27 mouse cellular contexts compared by ENCODE assay signal in genomic region chr3:27348462-27348861, GRCm38 (mm10). TPM values are rescaled to one million over a fixed set of nuclear protein-coding genes. Genes with fewer than 3 reads are reported as not detected.
A peak's percentile ranks its signal among the peaks of the same experiment; 100 is the strongest.
DNase-seq lines count a peak whose midpoint lies in the region; ATAC-seq and TF ChIP-seq lines count a peak whose summit lies in the region.
"Had no signal": no experiment of that assay in that cellular context is flagged by ENCODE, and none has a peak within 500 bp of the region (broad histone marks: within the 10 kb centered on the region; RNA-seq: fewer than 3 reads in every experiment).

No protein-coding gene starts in this region.

- WGBS in embryonic facial prominence, embryonic 14.5 days = 61% methylated on average over 5 of the region's 5 CpGs
- 80% methylated on average over 5 of the region's 5 CpGs for WGBS in embryonic facial prominence, embryonic 10.5 days
- 50% methylated on average over 5 of the region's 5 CpGs for WGBS in hindbrain, postnatal 0 days
- WGBS in hindbrain, embryonic 11.5 days = 77% methylated on average over 5 of the region's 5 CpGs
- 85% methylated on average over 5 of the region's 5 CpGs for WGBS in lung, postnatal 0 days

- no peak for TF ChIP-seq EP300 in lung, postnatal 0 days (IDR thresholded peaks at IDR 0.05)

- no peak for TF ChIP-seq CTCF in hindbrain, postnatal 0 days (IDR thresholded peaks at IDR 0.05; ENCODE audit: low read depth)
- no peak for TF ChIP-seq CTCF in lung, postnatal 0 days (IDR thresholded peaks at IDR 0.05)

- no peak overlapping the region for H3K27ac ChIP-seq in embryonic facial prominence, embryonic 14.5 days (replicated peaks; ENCODE audit: low read depth, low read length)
- no peak overlapping the region for H3K27ac ChIP-seq in embryonic facial prominence, embryonic 10.5 days (replicated peaks)
- no peak overlapping the region for H3K27ac ChIP-seq in hindbrain, postnatal 0 days
- H3K27ac ChIP-seq in hindbrain, embryonic 11.5 days (ENCODE audit: low read depth, low read length) = no peak overlapping the region
- H3K27ac ChIP-seq in lung, postnatal 0 days (ENCODE audit: low read length) = no peak overlapping the region
- H3K27ac ChIP-seq: midbrain, embryonic 10.5 days had no signal

- H3K27me3 ChIP-seq in embryonic facial prominence, embryonic 14.5 days (replicated peaks; ENCODE audit: control insufficient read depth, insufficient read depth, low read length) = no peaks in the 10 kb centered on the region
- H3K27me3 ChIP-seq in embryonic facial prominence, embryonic 10.5 days (replicated peaks; ENCODE audit: low read depth, poor library complexity, severe bottlenecking) = no peaks in the 10 kb centered on the region
- no peaks in the 10 kb centered on the region for H3K27me3 ChIP-seq in hindbrain, postnatal 0 days (ENCODE audit: insufficient read depth, low read length)
- no peaks in the 10 kb centered on the region for H3K27me3 ChIP-seq in hindbrain, embryonic 11.5 days (ENCODE audit: control insufficient read depth, insufficient read depth, low read length)
- H3K27me3 ChIP-seq in lung, postnatal 0 days (replicated peaks; ENCODE audit: insufficient read depth, low read length) = no peaks in the 10 kb centered on the region

- no peaks in the 10 kb centered on the region for H3K36me3 ChIP-seq in embryonic facial prominence, embryonic 14.5 days (ENCODE audit: control insufficient read depth, insufficient read depth, low read length)
- H3K36me3 ChIP-seq in embryonic facial prominence, embryonic 10.5 days (replicated peaks) = no peaks in the 10 kb centered on the region
- H3K36me3 ChIP-seq in hindbrain, postnatal 0 days (ENCODE audit: insufficient read depth, low read length) = no peaks in the 10 kb centered on the region
- no peaks in the 10 kb centered on the region for H3K36me3 ChIP-seq in hindbrain, embryonic 11.5 days (ENCODE audit: control insufficient read depth, insufficient read depth, low read length)
- no peaks in the 10 kb centered on the region for H3K36me3 ChIP-seq in lung, postnatal 0 days (ENCODE audit: insufficient read depth, low read length)
- H3K36me3 ChIP-seq: G1E; midbrain, embryonic 10.5 days had no signal

- H3K4me3 ChIP-seq in embryonic facial prominence, embryonic 14.5 days (ENCODE audit: low read depth, low read length) = no peak overlapping the region
- H3K4me3 ChIP-seq in embryonic facial prominence, embryonic 10.5 days = no peak overlapping the region
- no peak overlapping the region for H3K4me3 ChIP-seq in hindbrain, postnatal 0 days (ENCODE audit: low read length)
- no peak overlapping the region for H3K4me3 ChIP-seq in hindbrain, embryonic 11.5 days (ENCODE audit: low read depth, low read length)
- H3K4me3 ChIP-seq in lung, postnatal 0 days (ENCODE audit: low read depth, low read length) = no peak overlapping the region
- H3K4me3 ChIP-seq: midbrain, embryonic 10.5 days had no signal

- no peak overlapping the region for H3K4me2 ChIP-seq in embryonic facial prominence, embryonic 14.5 days (ENCODE audit: low read depth, low read length)
- H3K4me2 ChIP-seq in hindbrain, postnatal 0 days (ENCODE audit: low read depth, low read length) = no peak overlapping the region
- no peak overlapping the region for H3K4me2 ChIP-seq in hindbrain, embryonic 11.5 days (replicated peaks; ENCODE audit: low read depth, low read length)
- H3K4me2 ChIP-seq in lung, postnatal 0 days (replicated peaks; ENCODE audit: low read depth, low read length) = no peak overlapping the region
- H3K4me2 ChIP-seq: heart, embryonic 11.5 days had no signal

- H3K9me3 ChIP-seq in embryonic facial prominence, embryonic 14.5 days (ENCODE audit: control insufficient read depth, low read length) = no peaks in the 10 kb centered on the region
- H3K9me3 ChIP-seq in embryonic facial prominence, embryonic 10.5 days = no peaks in the 10 kb centered on the region
- no peaks in the 10 kb centered on the region for H3K9me3 ChIP-seq in hindbrain, postnatal 0 days (ENCODE audit: low read length)
- H3K9me3 ChIP-seq in hindbrain, embryonic 11.5 days (ENCODE audit: control insufficient read depth, low read length) = no peaks in the 10 kb centered on the region
- H3K9me3 ChIP-seq in lung, postnatal 0 days (ENCODE audit: low read length) = no peaks in the 10 kb centered on the region
- H3K9me3 ChIP-seq: G1E; midbrain, embryonic 10.5 days had no signal

- peak; percentile 10 for DNase-seq in embryonic facial prominence, embryonic 14.5 days (ENCODE audit: low spot score)
- DNase-seq in embryonic facial prominence, embryonic 10.5 days (ENCODE audit: low spot score) = no peak
- DNase-seq in hindbrain, postnatal 0 days (ENCODE audit: low spot score) = peak; percentile 25
- no peak for DNase-seq in hindbrain, embryonic 11.5 days (ENCODE audit: low spot score)
- DNase-seq in Muller cell, postnatal 12 days (ENCODE audit: inconsistent ontology term) = peak; percentile 27
- DNase-seq in layer of hippocampus, postnatal 36 days = peak; percentile 45 to 68
- DNase-seq in lung, postnatal 4 days = no peak
- no peak for DNase-seq in lung, postnatal 0 days (ENCODE audit: low spot score)
- DNase-seq: cerebellum, adult 11-12 months; cerebellum, postnatal 36 days; heart, postnatal 14 days; kidney, adult 8-10 months; kidney, postnatal 25 days; lung, adult 18-20 months; lung, postnatal 36 days; thymus, postnatal 14 days had no signal

- no peak overlapping the region for H3K9ac ChIP-seq in embryonic facial prominence, embryonic 14.5 days (ENCODE audit: low read depth, low read length)
- no peak overlapping the region for H3K9ac ChIP-seq in hindbrain, postnatal 0 days (replicated peaks; ENCODE audit: low read length)
- no peak overlapping the region for H3K9ac ChIP-seq in hindbrain, embryonic 11.5 days (ENCODE audit: low read depth, low read length)
- no peak overlapping the region for H3K9ac ChIP-seq in lung, postnatal 0 days (replicated peaks; ENCODE audit: low read depth)

- no peaks in the 10 kb centered on the region for H3K4me1 ChIP-seq in embryonic facial prominence, embryonic 14.5 days (ENCODE audit: control insufficient read depth, insufficient read depth, low read length)
- H3K4me1 ChIP-seq in embryonic facial prominence, embryonic 10.5 days = no peaks in the 10 kb centered on the region
- no peaks in the 10 kb centered on the region for H3K4me1 ChIP-seq in hindbrain, postnatal 0 days (ENCODE audit: insufficient read depth, low read length)
- H3K4me1 ChIP-seq in hindbrain, embryonic 11.5 days (replicated peaks; ENCODE audit: control insufficient read depth, insufficient read depth, low read length) = no peaks in the 10 kb centered on the region
- no peaks in the 10 kb centered on the region for H3K4me1 ChIP-seq in lung, postnatal 0 days (ENCODE audit: insufficient read depth, low read depth, low read length)
- H3K4me1 ChIP-seq: midbrain, embryonic 10.5 days had no signal

- ATAC-seq in embryonic facial prominence, embryonic 14.5 days (ENCODE audit: low read depth) = no peak
- no peak for ATAC-seq in hindbrain, postnatal 0 days
- ATAC-seq in hindbrain, embryonic 11.5 days (ENCODE audit: low FRiP score) = no peak
- no peak for ATAC-seq in lung, postnatal 0 days
- ATAC-seq: CD4-positive, CD25-positive, alpha-beta regulatory T cell, adult 4 months; inflammation-experienced regulatory T-cells, adult 6 months had no signal

RNA-seq across cellular contexts. Expression of gene Ghsr, which starts 22.7 kb away (rescaled TPM):
- polyA plus RNA-seq in embryonic facial prominence, embryonic 14.5 days (2014; fragmentation: Nextera tagmentation; extraction: Ambion mirVana) = not detected in 2 replicates
- not detected in 2 replicates for polyA plus RNA-seq in embryonic facial prominence, embryonic 10.5 days (2016; fragmentation: Nextera tagmentation; extraction: Ambion mirVana)
- 1.1 and 1.2 TPM in 2 replicates for total RNA-seq in hindbrain, postnatal 0 days (2014; rRNA removed)
- polyA plus RNA-seq in hindbrain, postnatal 0 days (2015; fragmentation: Nextera tagmentation; extraction: Ambion mirVana) = 0.38 and 0.63 TPM in 2 replicates
- 0.14 and 0.18 TPM in 2 replicates for polyA plus RNA-seq in hindbrain, embryonic 11.5 days (2014; fragmentation: Nextera tagmentation; extraction: Ambion mirVana)
- total RNA-seq in layer of hippocampus, postnatal 36 days (2021) = 1 to 10 TPM; 1.1 to 1.3 TPM
- not detected in 2 replicates for polyA plus RNA-seq in lung, postnatal 0 days (2015; fragmentation: Nextera tagmentation; extraction: Ambion mirVana)
- total RNA-seq: adrenal gland, adult 18-20 months; gastrocnemius, postnatal 4 days; heart, postnatal 14 days; liver, adult 2 months had no signal
- polyA plus RNA-seq: CD4-positive, CD25-positive, alpha-beta regulatory T cell, adult 4 months; embryonic facial prominence, embryonic 11.5 days; G1E; heart, embryonic 11.5 days; inflammation-experienced regulatory T-cells, adult 6 months; liver, adult 2 months; spleen, adult 2 months; stomach, embryonic 16.5 days had no signal

RNA-seq across cellular contexts. Expression of gene Tnfsf10, which starts 31.6 kb away (rescaled TPM):
- polyA plus RNA-seq in embryonic facial prominence, embryonic 14.5 days (2014; fragmentation: Nextera tagmentation; extraction: Ambion mirVana) = 0.24 and 0.43 TPM in 2 replicates
- polyA plus RNA-seq in embryonic facial prominence, embryonic 10.5 days (2016; fragmentation: Nextera tagmentation; extraction: Ambion mirVana) = not detected in 2 replicates
- total RNA-seq in hindbrain, postnatal 0 days (2014; rRNA removed) = 0.36 and 0.73 TPM in 2 replicates
- 0.35 and 0.42 TPM in 2 replicates for polyA plus RNA-seq in hindbrain, postnatal 0 days (2015; fragmentation: Nextera tagmentation; extraction: Ambion mirVana)
- not detected in 2 replicates for polyA plus RNA-seq in hindbrain, embryonic 11.5 days (2014; fragmentation: Nextera tagmentation; extraction: Ambion mirVana)
- total RNA-seq in layer of hippocampus, postnatal 36 days (2021) = 1 to 10 TPM; 1.0 to 1.4 TPM
- 8.1 and 10.5 TPM in 2 replicates for polyA plus RNA-seq in lung, postnatal 0 days (2015; fragmentation: Nextera tagmentation; extraction: Ambion mirVana)
- polyA plus RNA-seq: embryonic facial prominence, embryonic 11.5 days; heart, embryonic 11.5 days; midbrain, embryonic 10.5 days had no signal

Comparison
In these comparisons a context has a peak if more than half of its experiments do, and no peak if none do; other contexts are left out.
1. DNase-seq: peak in embryonic facial prominence, embryonic 14.5 days (single experiment), hindbrain, postnatal 0 days (single experiment), Muller cell, postnatal 12 days (single experiment) and layer of hippocampus, postnatal 36 days (2 of 2); none in embryonic facial prominence, embryonic 10.5 days (single experiment), hindbrain, embryonic 11.5 days (single experiment), lung, postnatal 4 days (0 of 2) and lung, postnatal 0 days (single experiment).